Mouse (Mus musculus): ENCODE data around the gene Tbc1d14. TPM values are rescaled to one million over a fixed set of nuclear protein-coding genes. Genes with fewer than 3 reads are reported as not detected.
A peak's percentile ranks its signal among the peaks of the same experiment; 100 is the strongest.

Tbc1d14 gene
- polyA plus RNA-seq, 1 experiment from 2014 or later, result 63.8 TPM

GRCm38 (mm10) chr5:36515558-36515957, 77.5 kb downstream of the Tbc1d14 start:
- Histone ChIP-seq H3K27me3 (replicated peaks; ENCODE audit: control insufficient read depth, insufficient read depth, low read length) (no peaks in the 10 kb centered on the region), H3K4me3 (ENCODE audit: low read length) (no peak overlapping the region), H3K4me1 (ENCODE audit: control insufficient read depth, insufficient read depth, low read depth, low read length) (no peaks in the 10 kb centered on the region), H3K27ac (ENCODE audit: low read depth, low read length) (no peak overlapping the region), H3K36me3 (ENCODE audit: control insufficient read depth, insufficient read depth, low read length) (peaks cover 30% of the 10 kb centered on the region), H3K9ac (ENCODE audit: low read depth, low read length) (no peak overlapping the region), H3K9me3 (ENCODE audit: control insufficient read depth, low read length) (no peaks in the 10 kb centered on the region), H3K4me2 (ENCODE audit: low read length) (no peak overlapping the region)
- no peak for ATAC-seq
- WGBS, result 81% methylated on average over 5 of the region's 5 CpGs

- H3K4me2 ChIP-seq (ENCODE audit: low read length), result no peak overlapping the region
- H3K9me3 ChIP-seq (ENCODE audit: control insufficient read depth, low read length), result no peaks in the 10 kb centered on the region
- H3K4me3 ChIP-seq (ENCODE audit: low read length), result no peak overlapping the region
- 95% methylated on average over 1 of the region's 1 CpGs for WGBS
- no peak for ATAC-seq
- no peaks in the 10 kb centered on the region for H3K27me3 ChIP-seq (replicated peaks; ENCODE audit: control insufficient read depth, insufficient read depth, low read length)
- H3K4me1 ChIP-seq (ENCODE audit: control insufficient read depth, insufficient read depth, low read depth, low read length), result no peaks in the 10 kb centered on the region
- no peak overlapping the region for H3K9ac ChIP-seq (ENCODE audit: low read depth, low read length)
- no peak overlapping the region for H3K27ac ChIP-seq (ENCODE audit: low read depth, low read length)
- H3K36me3 ChIP-seq (ENCODE audit: control insufficient read depth, insufficient read depth, low read length), result peaks cover 32% of the 10 kb centered on the region
Measured at GRCm38 (mm10) chr5:36515126-36515525, 78.0 kb downstream of the Tbc1d14 start.

- no peaks in the 10 kb centered on the region for H3K4me1 ChIP-seq (ENCODE audit: control insufficient read depth, insufficient read depth, low read depth, low read length)
- 88% methylated on average over 2 of the region's 2 CpGs for WGBS
Measured at GRCm38 (mm10) chr5:36510956-36511355, 82.1 kb downstream of the Tbc1d14 start.

GRCm38 (mm10) chr5:36508351-36508750, 84.7 kb downstream of the Tbc1d14 start:
- Histone ChIP-seq H3K9ac (ENCODE audit: low read depth, low read length) (no peak overlapping the region), H3K4me1 (ENCODE audit: control insufficient read depth, insufficient read depth, low read depth, low read length) (no peaks in the 10 kb centered on the region), H3K36me3 (ENCODE audit: control insufficient read depth, insufficient read depth, low read length) (peaks cover 46% of the 10 kb centered on the region), H3K9me3 (ENCODE audit: control insufficient read depth, low read length) (no peaks in the 10 kb centered on the region), H3K4me2 (ENCODE audit: low read length) (no peak overlapping the region), H3K4me3 (ENCODE audit: low read length) (no peak overlapping the region), H3K27me3 (replicated peaks; ENCODE audit: control insufficient read depth, insufficient read depth, low read length) (no peaks in the 10 kb centered on the region), H3K27ac (ENCODE audit: low read depth, low read length) (no peak overlapping the region)
- no peak for ATAC-seq
- 92% methylated on average over 10 of the region's 10 CpGs for WGBS

More at GRCm38 (mm10) chr5:36510956-36511355, 82.1 kb downstream of the Tbc1d14 start:
- no peak overlapping the region for H3K9ac ChIP-seq (ENCODE audit: low read depth, low read length)
- ATAC-seq, result no peak
- no peak overlapping the region for H3K4me2 ChIP-seq (ENCODE audit: low read length)
- no peaks in the 10 kb centered on the region for H3K27me3 ChIP-seq (replicated peaks; ENCODE audit: control insufficient read depth, insufficient read depth, low read length)
- H3K36me3 ChIP-seq (ENCODE audit: control insufficient read depth, insufficient read depth, low read length), result peaks cover 35% of the 10 kb centered on the region
- H3K9me3 ChIP-seq (ENCODE audit: control insufficient read depth, low read length), result no peaks in the 10 kb centered on the region
- H3K4me3 ChIP-seq (ENCODE audit: low read length), result no peak overlapping the region
- H3K27ac ChIP-seq (ENCODE audit: low read depth, low read length), result no peak overlapping the region

GRCm38 (mm10) chr5:36505643-36506042, 87.4 kb downstream of the Tbc1d14 start:
- Histone ChIP-seq H3K9me3 (ENCODE audit: control insufficient read depth, low read length) (no peaks in the 10 kb centered on the region), H3K4me2 (ENCODE audit: low read length) (no peak overlapping the region), H3K9ac (ENCODE audit: low read depth, low read length) (no peak overlapping the region), H3K4me3 (ENCODE audit: low read length) (no peak overlapping the region), H3K27me3 (replicated peaks; ENCODE audit: control insufficient read depth, insufficient read depth, low read length) (no peaks in the 10 kb centered on the region), H3K27ac (ENCODE audit: low read depth, low read length) (no peak overlapping the region), H3K36me3 (ENCODE audit: control insufficient read depth, insufficient read depth, low read length) (peaks cover 41% of the 10 kb centered on the region), H3K4me1 (ENCODE audit: control insufficient read depth, insufficient read depth, low read depth, low read length) (no peaks in the 10 kb centered on the region)
- ATAC-seq, result no peak
- WGBS, result 66% methylated on average over 5 of the region's 5 CpGs

GRCm38 (mm10) chr5:36505235-36505634, 87.8 kb downstream of the Tbc1d14 start:
- no peak overlapping the region for H3K4me3 ChIP-seq (ENCODE audit: low read length)
- peaks cover 40% of the 10 kb centered on the region for H3K36me3 ChIP-seq (ENCODE audit: control insufficient read depth, insufficient read depth, low read length)
- H3K4me2 ChIP-seq (ENCODE audit: low read length), result no peak overlapping the region
- H3K9me3 ChIP-seq (ENCODE audit: control insufficient read depth, low read length), result no peaks in the 10 kb centered on the region
- no peaks in the 10 kb centered on the region for H3K4me1 ChIP-seq (ENCODE audit: control insufficient read depth, insufficient read depth, low read depth, low read length)
- H3K27ac ChIP-seq (ENCODE audit: low read depth, low read length), result no peak overlapping the region
- no peak for ATAC-seq
- WGBS, result 84% methylated on average over 7 of the region's 7 CpGs
- H3K9ac ChIP-seq (ENCODE audit: low read depth, low read length), result no peak overlapping the region
- no peaks in the 10 kb centered on the region for H3K27me3 ChIP-seq (replicated peaks; ENCODE audit: control insufficient read depth, insufficient read depth, low read length)

GRCm38 (mm10) chr5:36494709-36495108, 98.4 kb downstream of the Tbc1d14 start:
- H3K4me2 ChIP-seq (ENCODE audit: low read length), result no peak overlapping the region
- peaks cover 45% of the 10 kb centered on the region for H3K36me3 ChIP-seq (ENCODE audit: control insufficient read depth, insufficient read depth, low read length)
- no peak overlapping the region for H3K9ac ChIP-seq (ENCODE audit: low read depth, low read length)
- no peak overlapping the region for H3K4me3 ChIP-seq (ENCODE audit: low read length)
- 97% methylated on average over 9 of the region's 9 CpGs for WGBS
- H3K27ac ChIP-seq (ENCODE audit: low read depth, low read length), result no peak overlapping the region
- ATAC-seq, result no peak
- H3K4me1 ChIP-seq (ENCODE audit: control insufficient read depth, insufficient read depth, low read depth, low read length), result no peaks in the 10 kb centered on the region
- no peaks in the 10 kb centered on the region for H3K27me3 ChIP-seq (replicated peaks; ENCODE audit: control insufficient read depth, insufficient read depth, low read length)
- no peaks in the 10 kb centered on the region for H3K9me3 ChIP-seq (ENCODE audit: control insufficient read depth, low read length)

GRCm38 (mm10) chr5:36493919-36494318, 99.2 kb downstream of the Tbc1d14 start:
- whole genome bisulfite sequencing, result 89% methylated on average over 6 of the region's 6 CpGs
- Histone ChIP-seq H3K27ac (ENCODE audit: low read depth, low read length) (no peak overlapping the region), H3K36me3 (ENCODE audit: control insufficient read depth, insufficient read depth, low read length) (peaks cover 43% of the 10 kb centered on the region), H3K9me3 (ENCODE audit: control insufficient read depth, low read length) (no peaks in the 10 kb centered on the region), H3K9ac (ENCODE audit: low read depth, low read length) (no peak overlapping the region), H3K4me1 (ENCODE audit: control insufficient read depth, insufficient read depth, low read depth, low read length) (no peaks in the 10 kb centered on the region), H3K27me3 (replicated peaks; ENCODE audit: control insufficient read depth, insufficient read depth, low read length) (no peaks in the 10 kb centered on the region), H3K4me3 (ENCODE audit: low read length) (no peak overlapping the region), H3K4me2 (ENCODE audit: low read length) (no peak overlapping the region)
- no peak for ATAC-seq

GRCm38 (mm10) chr5:36489225-36489624, 103.9 kb downstream of the Tbc1d14 start:
- Histone ChIP-seq H3K9me3 (ENCODE audit: control insufficient read depth, low read length) (no peaks in the 10 kb centered on the region), H3K27ac (ENCODE audit: low read depth, low read length) (no peak overlapping the region), H3K36me3 (ENCODE audit: control insufficient read depth, insufficient read depth, low read length) (peaks cover 18% of the 10 kb centered on the region), H3K4me1 (ENCODE audit: control insufficient read depth, insufficient read depth, low read depth, low read length) (peaks cover 7% of the 10 kb centered on the region), H3K4me2 (ENCODE audit: low read length) (no peak overlapping the region), H3K9ac (ENCODE audit: low read depth, low read length) (no peak overlapping the region), H3K4me3 (ENCODE audit: low read length) (no peak overlapping the region), H3K27me3 (replicated peaks; ENCODE audit: control insufficient read depth, insufficient read depth, low read length) (no peaks in the 10 kb centered on the region)
- no peak for ATAC-seq
- WGBS, result 58% methylated on average over 2 of the region's 2 CpGs

- H3K27ac ChIP-seq (ENCODE audit: low read depth, low read length), result no peak overlapping the region
- H3K9ac ChIP-seq (ENCODE audit: low read depth, low read length), result peak overlapping the region; percentile 65; the same call in 1 of the 2 replicates
- H3K4me1 ChIP-seq (ENCODE audit: control insufficient read depth, insufficient read depth, low read depth, low read length), result peaks cover 31% of the 10 kb centered on the region
- no peak for ATAC-seq
- H3K36me3 ChIP-seq (ENCODE audit: control insufficient read depth, insufficient read depth, low read length), result peaks cover 3% of the 10 kb centered on the region; the same call in 1 of the 2 replicates
- peak overlapping the region; percentile 67 for H3K4me2 ChIP-seq (ENCODE audit: low read length)
- no peaks in the 10 kb centered on the region for H3K9me3 ChIP-seq (ENCODE audit: control insufficient read depth, low read length)
- no peaks in the 10 kb centered on the region for H3K27me3 ChIP-seq (replicated peaks; ENCODE audit: control insufficient read depth, insufficient read depth, low read length)
- H3K4me3 ChIP-seq (ENCODE audit: low read length), result peak overlapping the region; percentile 94
- WGBS, result 42% methylated on average over 19 of the region's 19 CpGs
Measured at GRCm38 (mm10) chr5:36485306-36485705, 107.8 kb downstream of the Tbc1d14 start.
